Mouse (Mus musculus) embryo, embryonic 11.5 days (tissue): ENCODE results near the gene Pigc.

Experiments
- DNase-seq: peaks from one replicate; pipeline ENCODE4 v3.0.0-alpha.2; 2012; ENCODE audit warnings: low read depth, low spot score

Gene Pigc

GRCm38 (mm10) chr1:161968589-161969407 is at the start of gene Pigc:
Gene Pigc (plus strand): TSS chr1:161969186.
- DNase-seq: peak; percentile 89

DNA sequence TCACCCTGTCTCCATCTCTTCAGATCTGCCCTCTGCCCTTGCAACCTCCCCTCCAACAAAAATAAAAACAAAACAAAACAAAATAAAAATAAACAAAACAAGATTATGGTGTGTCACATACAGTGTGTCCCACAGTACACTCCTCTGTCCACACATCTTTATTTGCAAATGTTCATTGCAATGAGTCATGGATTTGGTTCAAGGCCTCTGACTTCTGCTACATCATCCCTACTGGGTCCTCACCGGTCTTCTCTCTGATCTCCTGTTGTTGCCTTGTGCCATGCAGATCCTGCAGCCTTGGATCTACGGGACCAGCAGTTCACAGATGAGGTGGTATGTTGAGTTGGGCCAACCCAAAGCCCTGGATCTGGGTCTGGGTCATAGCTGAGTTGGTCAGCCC is 49.4 kb upstream of the Pigc start:
- DNase-seq: no peak

GRCm38 (mm10) chr1:161920475-161921454 is 48.2 kb upstream of the Pigc start:
- DNase-seq: no peak

DNA sequence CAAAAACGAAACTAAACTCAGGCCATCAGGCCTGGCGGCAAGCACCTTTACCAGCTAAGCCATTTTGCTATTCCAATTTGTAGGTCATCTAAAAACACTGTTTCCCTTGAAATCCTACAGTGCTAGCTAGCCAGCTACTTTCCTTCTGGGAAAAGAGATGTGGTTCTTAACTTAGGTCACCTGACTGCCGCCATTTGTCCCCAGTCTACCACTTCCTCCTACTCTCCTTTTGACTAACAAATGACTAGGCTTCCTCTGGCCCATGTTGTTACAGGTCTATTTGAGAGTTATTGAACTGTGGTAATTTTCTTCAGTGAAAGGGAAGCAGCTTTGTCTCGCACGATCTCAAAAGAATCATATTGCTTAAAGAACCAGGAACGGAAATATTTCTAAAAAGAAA is 47.1 kb upstream of the Pigc start:
- no peak for DNase-seq

DNA sequence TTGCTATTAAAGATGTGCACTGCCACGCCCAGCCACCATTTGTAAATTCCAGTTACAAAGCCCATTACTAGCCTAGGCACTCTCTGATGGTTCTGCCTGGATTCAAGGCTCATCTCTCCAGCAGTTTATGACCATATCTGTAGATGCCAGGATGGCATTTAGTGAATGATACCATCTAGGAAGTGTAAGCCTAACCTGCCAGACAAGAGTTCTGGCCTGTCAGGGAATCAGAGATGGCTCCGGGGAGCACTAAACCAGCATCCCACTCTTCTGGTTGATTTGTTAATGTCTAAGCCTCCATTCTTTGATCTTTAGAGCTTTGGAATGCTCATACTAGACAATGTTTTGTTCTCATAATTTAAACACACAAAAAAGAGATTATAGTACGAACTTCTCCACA is 44.7 kb upstream of the Pigc start:
- no peak for DNase-seq

DNA sequence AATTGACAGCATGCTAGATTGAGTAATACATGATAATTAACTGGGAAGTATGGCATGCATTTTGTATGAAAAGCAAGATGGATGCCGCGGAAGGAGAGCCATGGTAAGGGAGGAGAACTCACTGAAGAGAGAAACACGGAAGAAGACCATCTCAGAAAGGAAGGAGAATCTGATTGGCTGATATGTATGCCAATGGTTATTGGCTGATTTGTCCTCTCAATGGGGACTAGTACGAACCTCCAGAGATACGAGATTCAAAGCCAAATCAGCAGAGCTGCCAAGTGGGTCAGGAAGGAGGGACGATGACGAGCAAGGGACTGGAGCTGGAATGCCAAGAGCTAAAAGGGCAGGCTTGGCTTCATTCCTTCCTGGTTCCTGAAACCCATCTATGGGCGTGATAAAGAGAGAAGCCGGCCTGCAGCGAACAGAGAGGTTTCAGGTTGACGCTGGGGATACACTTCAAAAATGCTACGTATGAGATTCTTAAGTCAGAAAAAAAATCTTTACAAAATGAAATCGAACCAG is 43.6 kb upstream of the Pigc start:
- DNase-seq: no peak

- DNase-seq: no peak
These were observed 41.0 kb upstream of the Pigc start for GRCm38 (mm10) chr1:161927976-161928375.

DNA sequence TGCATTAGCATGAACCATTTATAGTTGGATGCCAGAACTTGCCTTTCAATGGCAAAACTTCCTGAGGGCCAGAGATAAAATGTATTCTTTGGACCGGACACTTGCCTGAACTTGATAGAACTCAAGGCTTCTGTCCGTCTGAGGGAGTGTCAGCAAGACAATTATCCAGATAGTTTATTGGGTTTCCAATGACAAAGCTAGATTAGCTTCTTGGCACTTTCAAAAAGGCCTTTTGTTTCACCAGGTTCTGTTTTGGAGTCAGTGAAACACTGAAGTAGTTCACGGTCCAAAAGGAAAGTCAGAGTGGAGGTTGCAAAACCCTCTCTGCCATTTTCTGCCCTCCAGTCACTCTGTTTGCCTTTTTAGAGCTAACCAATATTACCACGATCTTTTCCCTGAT is 37.7 kb upstream of the Pigc start:
- no peak for DNase-seq

GRCm38 (mm10) chr1:161931817-161932216 is 37.2 kb upstream of the Pigc start:
- no peak for DNase-seq

GRCm38 (mm10) chr1:161932286-161932685 is 36.7 kb upstream of the Pigc start:
- no peak for DNase-seq

DNA sequence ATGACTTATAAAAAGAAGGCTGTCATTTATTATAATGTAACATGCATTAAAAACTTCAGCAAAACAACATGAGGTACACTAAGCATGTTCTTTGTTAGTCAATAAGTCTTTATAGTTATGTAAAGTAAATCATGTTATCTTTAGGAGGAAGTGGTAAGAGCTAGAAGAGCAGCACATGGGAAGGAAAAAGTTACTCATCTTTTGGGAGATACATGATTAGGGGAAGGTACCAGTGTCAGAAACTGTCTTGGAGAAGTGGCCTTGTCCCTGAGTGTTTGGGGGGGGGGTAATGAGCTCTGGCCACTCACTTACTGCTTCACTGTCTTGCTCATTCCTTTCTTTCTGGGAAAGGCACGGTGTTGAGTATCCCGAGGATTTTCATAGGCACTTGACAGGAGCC is 26.9 kb upstream of the Pigc start:
- no peak for DNase-seq

DNA sequence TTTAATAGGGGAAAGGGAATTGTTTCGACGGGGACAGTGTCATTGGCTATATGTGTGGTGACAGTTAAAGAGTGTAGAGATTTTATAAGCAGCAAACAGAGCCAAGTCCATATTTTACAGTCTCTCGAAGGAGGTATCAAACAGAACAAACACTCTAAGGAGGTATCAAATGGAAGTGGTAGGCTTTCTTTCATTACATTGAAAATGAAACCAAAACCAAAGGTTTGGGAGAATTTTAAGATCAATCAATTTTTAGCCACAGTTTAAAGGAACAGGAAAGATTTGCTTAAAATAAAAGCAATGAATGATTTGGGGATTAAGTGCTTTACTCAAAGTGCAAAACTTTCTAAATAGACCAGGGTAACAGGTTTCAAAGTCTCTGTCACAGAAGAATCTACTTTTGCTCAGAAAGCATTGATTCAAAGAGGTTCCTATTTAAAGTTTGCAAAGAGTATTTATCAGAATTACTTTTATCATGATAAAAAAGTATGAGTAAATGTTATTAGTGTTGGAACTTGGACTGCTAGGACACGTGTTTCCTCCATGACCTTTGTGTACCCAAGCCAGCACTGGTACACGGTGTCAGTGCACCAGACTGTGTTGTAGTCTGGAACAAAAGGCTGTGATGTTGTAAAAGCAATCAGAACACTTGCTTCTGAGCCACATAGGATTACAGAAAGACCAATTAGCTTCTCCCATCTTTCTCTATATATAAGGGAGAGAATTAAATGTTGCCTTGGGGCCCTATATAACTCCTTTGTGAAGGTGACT is 17.8 kb upstream of the Pigc start:
- DNase-seq: no peak

- no peak for DNase-seq
These were observed 16.4 kb upstream of the Pigc start for GRCm38 (mm10) chr1:161952599-161952998.

DNA sequence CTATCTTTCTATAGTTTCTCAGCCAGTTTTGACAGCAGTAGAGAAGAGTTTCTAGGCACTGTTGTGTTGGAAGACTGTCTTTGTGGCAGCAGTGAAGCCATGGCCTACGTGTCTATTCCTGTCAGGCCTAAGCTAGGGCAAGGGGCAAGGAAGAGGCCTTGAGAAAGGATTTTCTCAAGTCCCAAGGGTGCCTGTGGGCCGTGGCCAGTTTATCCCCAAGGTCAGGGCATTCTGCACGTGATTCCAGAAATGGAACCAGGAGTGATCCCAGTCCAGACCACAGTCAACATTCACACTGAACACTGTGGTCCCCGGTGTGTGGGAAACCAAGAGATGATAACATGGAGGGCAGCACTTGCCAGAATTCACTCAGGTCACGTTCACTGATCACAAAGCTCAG is 13.1 kb upstream of the Pigc start:
- no peak for DNase-seq

DNA sequence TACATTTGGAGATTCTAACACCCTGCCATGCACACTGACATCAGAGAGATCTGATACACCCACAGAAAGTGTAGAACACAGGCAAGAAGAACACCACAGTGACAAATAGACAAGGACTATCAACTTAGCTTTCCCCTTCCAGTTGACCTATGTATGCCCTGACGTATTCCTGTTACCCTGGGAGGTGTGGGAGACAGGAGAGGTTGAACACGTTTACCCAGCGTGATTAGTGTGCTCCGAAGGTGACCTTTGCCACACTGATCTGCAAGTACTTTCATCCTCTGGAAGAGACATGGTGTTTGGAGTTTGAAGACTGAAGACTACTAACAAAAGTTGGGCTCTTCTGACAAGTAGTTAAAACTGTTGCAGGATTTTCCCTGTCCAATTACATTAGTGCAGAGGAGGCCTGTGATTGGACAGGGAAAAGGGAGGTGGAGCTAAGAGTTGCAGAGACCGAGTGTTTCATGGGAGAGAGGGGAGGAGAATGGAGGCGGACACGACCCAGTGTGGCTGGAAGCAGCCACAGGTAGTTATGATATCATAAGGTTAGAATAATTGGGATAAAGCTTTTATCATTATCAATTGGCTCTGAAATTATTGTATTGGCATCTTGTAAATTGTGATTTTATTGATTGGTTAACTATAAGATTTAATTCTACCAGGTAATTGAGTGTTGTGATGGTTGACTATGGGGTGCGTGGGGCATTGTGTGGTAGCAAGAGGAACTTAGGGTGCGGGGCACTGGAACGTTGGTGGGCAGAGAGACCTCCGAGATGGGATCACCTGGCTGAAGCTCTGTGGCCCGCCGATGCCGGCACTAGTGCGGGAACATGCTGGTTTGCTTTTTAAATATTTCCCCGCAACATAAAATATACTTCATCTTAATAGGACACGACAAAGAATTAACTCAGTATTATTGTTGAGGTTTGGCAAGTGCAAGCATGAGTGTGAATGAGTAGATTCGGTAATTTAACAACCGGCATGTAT is 10.7 kb upstream of the Pigc start:
- DNase-seq: no peak

DNA sequence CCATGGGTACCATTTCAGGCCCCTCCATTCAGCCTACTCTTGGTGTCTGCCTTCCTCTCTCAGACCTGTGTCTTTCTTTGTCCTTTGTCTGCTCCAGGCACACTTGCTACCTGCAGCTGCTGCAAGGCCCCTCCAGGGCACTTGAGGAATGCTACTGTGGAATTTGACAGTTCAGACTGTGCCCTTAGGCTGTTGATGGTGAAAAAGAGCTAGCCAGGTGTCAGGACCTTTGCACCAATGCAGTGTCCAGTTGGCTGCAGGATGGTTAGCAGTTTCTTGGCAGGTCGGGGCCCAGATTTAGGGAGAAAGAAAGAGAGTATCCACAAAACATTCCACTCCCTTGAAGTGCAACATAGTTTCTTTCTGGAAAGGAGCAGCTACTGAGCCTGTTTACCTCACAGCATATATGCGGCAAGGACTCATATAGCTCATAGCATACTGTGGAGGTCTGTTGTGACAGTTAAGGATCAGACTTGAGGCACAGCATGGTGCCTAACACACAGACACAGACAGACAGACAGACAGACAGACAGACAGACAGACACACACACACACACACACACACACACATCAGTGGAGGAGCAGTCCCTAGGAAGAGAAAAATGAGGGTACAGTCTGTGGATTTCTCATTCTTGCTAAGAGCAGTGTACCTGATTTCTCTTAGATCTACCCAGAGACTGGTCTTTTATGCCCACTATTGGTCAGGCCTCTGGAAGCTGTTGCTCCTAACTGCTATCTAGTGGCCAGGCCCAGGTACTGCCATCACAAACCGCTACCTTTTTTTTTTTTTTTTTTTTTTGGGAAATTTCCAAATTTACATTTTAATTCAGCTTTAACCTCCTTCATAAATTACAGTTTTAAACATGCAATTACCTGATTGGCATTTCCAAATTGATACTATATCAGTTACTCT is 6.3 kb upstream of the Pigc start:
- DNase-seq: no peak

DNA sequence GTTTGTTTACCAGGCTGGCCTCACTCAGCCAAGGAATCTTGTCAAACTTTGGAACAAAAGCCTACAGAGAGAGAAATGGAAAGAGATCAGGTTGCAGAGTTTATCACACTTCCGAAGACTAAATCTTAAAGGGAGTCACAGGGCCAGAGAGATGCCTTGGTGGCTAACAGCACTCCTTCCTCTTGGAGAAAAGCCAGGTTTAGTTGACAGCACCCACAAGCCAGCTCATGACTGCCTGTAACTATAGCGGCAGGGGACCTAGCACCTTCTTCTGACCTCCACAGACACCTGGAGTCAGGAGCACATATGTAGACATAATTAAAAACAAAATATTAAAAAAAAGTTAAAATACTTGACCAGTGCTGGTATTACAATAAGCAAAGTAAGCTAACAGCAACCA is 1.1 kb upstream of the Pigc start:
- DNase-seq: no peak

- no peak for DNase-seq
These were observed 1.9 kb downstream of the Pigc start for GRCm38 (mm10) chr1:161970874-161971273.

DNA sequence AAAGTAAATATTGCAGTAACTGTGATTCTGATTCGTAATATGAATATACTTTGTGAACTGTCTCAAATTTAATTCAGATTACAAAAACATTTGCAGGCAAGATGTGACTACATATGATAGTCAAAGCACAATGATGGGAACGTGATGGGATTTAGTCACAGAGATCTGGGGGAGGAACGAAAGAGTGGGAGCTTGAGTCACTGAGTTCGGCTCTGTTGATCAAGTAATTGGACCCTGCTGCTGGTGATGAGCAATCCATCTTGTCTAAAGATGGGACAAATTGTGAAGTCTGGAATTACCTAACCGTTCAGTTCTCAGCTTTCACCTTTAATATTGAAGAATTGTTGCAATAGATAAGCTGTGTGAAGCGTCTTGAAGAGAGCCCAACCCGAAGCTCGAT is 3.2 kb downstream of the Pigc start:
- DNase-seq: no peak
